Mouse (Mus musculus) intestine, postnatal 0 days (tissue): Measurements from ENCODE around the gene Ankrd54. TPM values are rescaled to one million over a fixed set of nuclear protein-coding genes. Genes with fewer than 3 reads are reported as not detected.

Experiments used
- ATAC-seq: fragments of 200-750 bp; cut with Nextera tagmentation; 2 replicates; pipeline ENCODE4 v1.8.0; 2017; ENCODE audit warnings: mild to moderate bottlenecking, moderate TSS enrichment, moderate library complexity
- H3K27ac ChIP-seq: fragments of 300-500 bp; sonication (generic); 2 replicates; pipeline ENCODE4 v1.5.1; 2014; ENCODE audit warnings: mild to moderate bottlenecking, low read depth, low read length, moderate library complexity
- H3K27me3 ChIP-seq: fragments of 300-500 bp; sonication (generic); replicated peaks from 2 replicates; pipeline ENCODE4 v1.6.1; 2014; ENCODE audit warnings: low read length, mixed read lengths; ENCODE audit not compliant: control insufficient read depth, insufficient read depth
- H3K36me3 ChIP-seq: fragments of 300-500 bp; sonication (generic); 2 replicates; pipeline ENCODE4 v1.6.1; 2014; ENCODE audit warnings: mild to moderate bottlenecking, moderate library complexity; ENCODE audit not compliant: control insufficient read depth, insufficient read depth
- H3K4me1 ChIP-seq: fragments of 300-500 bp; sonication (generic); replicated peaks from 2 replicates; pipeline ENCODE4 v1.6.1; 2014; ENCODE audit warnings: antibody characterized with exemption, low read length, mixed read lengths; ENCODE audit not compliant: control insufficient read depth, insufficient read depth
- H3K4me2 ChIP-seq: fragments of 300-500 bp; sonication (generic); replicated peaks from 2 replicates; pipeline ENCODE4 v1.6.1; 2014; ENCODE audit warnings: low read depth, mild to moderate bottlenecking, moderate library complexity
- H3K4me3 ChIP-seq: fragments of 300-500 bp; sonication (generic); 2 replicates; pipeline ENCODE4 v1.5.1; 2014; ENCODE audit warnings: low read depth, low read length
- H3K9ac ChIP-seq: fragments of 300-500 bp; sonication (generic); 2 replicates; pipeline ENCODE4 v1.6.1; 2014; ENCODE audit warnings: mild to moderate bottlenecking, low read depth, low read length
- H3K9me3 ChIP-seq: fragments of 300-500 bp; sonication (generic); 2 replicates; pipeline ENCODE4 v1.6.1; 2016; ENCODE audit warnings: mixed run types; ENCODE audit not compliant: control insufficient read depth
- CTCF ChIP-seq: sonication (generic); IDR thresholded peaks from 2 replicates; pipeline ENCODE4 v1.5.1; 2016; ENCODE audit warnings: low read depth, mild to moderate bottlenecking, control low read depth, antibody characterized with exemption, moderate library complexity
- WGBS: fragments of 180-500 bp; shearing (Covaris S2); extraction: QIAGEN DNeasy Blood & Tissue Kit; methylation state at CpG from one replicate; pipeline ENCODE4 v1.1.7; 2014; 5-methylcytosine and 5-hydroxymethylcytosine counted together
- polyA plus RNA-seq: library from polyadenylated mRNA; unstranded; fragments of >200 nt; fragmentation: Nextera tagmentation; extraction: Ambion mirVana; gene quantifications from 2 replicates; pipeline ENCODE4 v1.2.1, GENCODE M21; 2015

Gene Ankrd54
- 44.1 and 48.8 TPM in 2 replicates for polyA plus RNA-seq

GRCm38 (mm10) chr15:79062376-79063159, at the start of gene Ankrd54:
Gene Ankrd54 (minus strand): TSS chr15:79062893.
- peak within 1 kb of the TSS; percentile 83 for H3K27ac ChIP-seq
- no peak for TF ChIP-seq CTCF
- H3K4me2 ChIP-seq, result peak within 1 kb of the TSS; percentile 86
- WGBS, result under 1% methylated on average over 79 of the region's 80 CpGs
- H3K27me3 ChIP-seq, result no peaks in the 10 kb centered on the region
- peak within 1 kb of the TSS; percentile 90 for H3K4me3 ChIP-seq
- H3K9ac ChIP-seq, result peak within 1 kb of the TSS; percentile 87
- H3K9me3 ChIP-seq, result no peaks in the 10 kb centered on the region
- H3K36me3 ChIP-seq, result peaks cover 33% of the 10 kb centered on the region
- ATAC-seq, result peak; percentile 99
- H3K4me1 ChIP-seq, result peaks cover 4% of the 10 kb centered on the region; the same call in 1 of the 2 replicates

- Histone ChIP-seq H3K4me2 (0 out of 2 replicates have a peak overlapping the region, but pooled peaks have one; percentile 9), H3K27me3 (no peaks in the 10 kb centered on the region), H3K9me3 (no peaks in the 10 kb centered on the region), H3K36me3 (peaks cover 30% of the 10 kb centered on the region), H3K27ac (no peak overlapping the region), H3K9ac (no peak overlapping the region), H3K4me3 (no peak overlapping the region), H3K4me1 (peaks cover 14% of the 10 kb centered on the region; the same call in 1 of the 2 replicates)
- WGBS, result 64% methylated on average over 4 of the region's 4 CpGs
- no peak for TF ChIP-seq CTCF
- ATAC-seq, result no peak
Observed at GRCm38 (mm10) chr15:79111774-79112173, 49.1 kb upstream of the Ankrd54 start.

GRCm38 (mm10) chr15:79110528-79110927, 47.8 kb upstream of the Ankrd54 start:
- Histone ChIP-seq H3K36me3 (peaks cover 22% of the 10 kb centered on the region), H3K4me3 (peak overlapping the region; percentile 75), H3K4me2 (peak overlapping the region; percentile 96), H3K9ac (peak overlapping the region; percentile 89; the same call in 1 of the 2 replicates), H3K4me1 (peaks cover 14% of the 10 kb centered on the region; the same call in 1 of the 2 replicates), H3K9me3 (no peaks in the 10 kb centered on the region), H3K27me3 (no peaks in the 10 kb centered on the region), H3K27ac (no peak overlapping the region)
- 92% methylated on average over 2 of the region's 2 CpGs for WGBS
- TF ChIP-seq CTCF, result no peak
- no peak for ATAC-seq

GRCm38 (mm10) chr15:79110031-79110430, 47.3 kb upstream of the Ankrd54 start:
- Histone ChIP-seq H3K4me3 (peak overlapping the region; percentile 75), H3K9ac (peak overlapping the region; percentile 89; the same call in 1 of the 2 replicates), H3K27me3 (no peaks in the 10 kb centered on the region), H3K9me3 (no peaks in the 10 kb centered on the region), H3K4me1 (peaks cover 14% of the 10 kb centered on the region; the same call in 1 of the 2 replicates), H3K4me2 (peak overlapping the region; percentile 96), H3K27ac (no peak overlapping the region), H3K36me3 (peaks cover 17% of the 10 kb centered on the region)
- no peak for TF ChIP-seq CTCF
- WGBS, result 26% methylated on average over 9 of the region's 9 CpGs
- no peak for ATAC-seq

- Histone ChIP-seq H3K4me2 (peak overlapping the region; percentile 96), H3K9me3 (no peaks in the 10 kb centered on the region), H3K4me3 (peak overlapping the region; percentile 75), H3K9ac (peak overlapping the region; percentile 89), H3K27me3 (no peaks in the 10 kb centered on the region), H3K4me1 (peaks cover 14% of the 10 kb centered on the region; the same call in 1 of the 2 replicates), H3K27ac (peak overlapping the region; percentile 84), H3K36me3 (peaks cover 11% of the 10 kb centered on the region)
- under 1% methylated on average over 46 of the region's 46 CpGs for WGBS
- peak; percentile 51 for ATAC-seq
- no peak for TF ChIP-seq CTCF
Observed at GRCm38 (mm10) chr15:79109321-79109934, 46.7 kb upstream of the Ankrd54 start.
